Mouse (Mus musculus) WW6 (cell line): ENCODE data around the gene Ccdc42.

Source experiments
- DNase-seq: peaks from one replicate; pipeline ENCODE4 v3.0.0-alpha.2; 2013; ENCODE audit warnings: low read depth, low spot score

Gene Ccdc42

DNA sequence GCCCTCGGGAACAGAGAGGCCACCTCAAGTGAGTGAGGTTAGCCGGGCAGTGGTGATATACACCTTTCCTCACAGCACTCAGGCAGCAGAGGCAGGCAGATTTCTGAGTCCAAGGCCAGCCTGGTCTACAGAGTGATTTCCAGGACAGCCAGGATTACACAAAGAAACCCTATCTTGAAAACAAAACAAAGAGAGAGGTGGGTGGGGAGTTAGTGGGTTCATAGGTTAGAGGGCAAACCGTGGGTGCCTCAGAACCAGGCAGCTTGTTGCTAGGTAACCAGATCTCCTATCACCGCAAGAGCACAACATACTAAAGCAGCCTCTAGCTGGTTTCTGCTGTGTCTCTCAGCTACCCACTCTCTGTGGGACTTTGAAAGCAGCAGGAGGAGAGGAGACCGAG lies at the start of gene Ccdc42:
Gene Ccdc42 (plus strand): TSS at position 301 of the 400 bp plus-strand sequence.
- DNase-seq, result no peak

DNA sequence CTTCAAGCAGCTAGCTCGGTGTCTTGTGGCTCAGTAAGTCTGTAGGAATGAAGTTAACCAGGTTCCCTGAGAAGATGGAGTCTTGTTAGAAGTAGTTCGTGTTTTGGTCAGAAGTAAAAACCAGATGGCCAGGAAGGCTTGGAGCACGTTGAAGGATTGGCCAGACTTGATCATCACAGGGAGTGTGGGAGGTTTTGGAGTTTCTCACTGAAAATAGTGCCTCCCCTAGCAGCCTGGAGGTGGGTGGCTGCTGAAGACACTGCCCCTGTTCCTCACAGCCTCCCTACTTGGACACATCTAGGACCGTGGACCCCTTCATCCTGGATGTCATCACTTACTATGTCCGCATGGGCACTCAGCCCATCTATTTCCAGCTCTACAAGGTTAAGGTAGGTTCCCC lies 47.2 kb upstream of the Ccdc42 start:
- no peak for DNase-seq

GRCm38 (mm10) chr11:68544554-68544953 lies 42.3 kb upstream of the Ccdc42 start:
- DNase-seq, result no peak

DNA sequence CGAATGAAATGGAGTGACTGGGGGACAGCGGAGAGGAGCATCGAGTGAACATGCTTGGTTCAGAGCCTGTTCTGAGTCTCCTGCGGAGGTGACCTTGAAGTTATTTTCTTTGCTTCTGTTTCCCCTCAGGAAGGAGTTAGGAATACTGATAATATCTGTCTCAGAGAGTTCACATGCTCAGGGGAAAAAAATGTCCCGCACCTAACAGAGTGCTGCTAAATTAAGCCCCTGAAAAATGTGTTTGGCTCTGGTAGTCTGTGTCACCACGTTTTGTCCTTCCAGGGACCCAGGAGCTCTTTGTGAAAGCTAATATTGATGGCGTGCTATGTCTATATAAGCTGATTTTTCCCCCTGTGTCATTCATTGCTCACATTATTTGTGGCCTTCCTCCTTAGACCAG lies 41.6 kb upstream of the Ccdc42 start:
- no peak for DNase-seq

- DNase-seq, result no peak
Measured at GRCm38 (mm10) chr11:68545682-68546222, 41.1 kb upstream of the Ccdc42 start.

- DNase-seq, result no peak
Measured at GRCm38 (mm10) chr11:68547484-68547883, 39.3 kb upstream of the Ccdc42 start.

DNA sequence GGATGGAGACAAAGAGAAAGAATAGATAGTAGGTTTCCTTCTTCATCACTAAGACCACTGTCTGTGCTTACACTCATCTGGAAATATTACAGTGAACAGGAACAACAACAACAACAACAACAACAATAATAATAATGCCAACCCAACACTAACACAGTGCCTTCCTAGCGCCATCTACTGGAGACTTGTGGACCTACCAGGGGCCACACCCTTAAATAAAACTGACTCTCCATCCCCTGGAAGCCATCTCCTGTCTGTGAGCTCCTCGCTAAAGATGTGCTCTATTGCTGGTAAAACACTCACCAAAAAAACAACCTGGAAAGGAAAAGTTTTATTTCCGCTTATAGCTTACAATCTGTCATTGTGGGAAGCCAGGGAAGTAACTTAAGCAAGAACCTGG lies 37.2 kb upstream of the Ccdc42 start:
- no peak for DNase-seq

GRCm38 (mm10) chr11:68550358-68550757 lies 36.5 kb upstream of the Ccdc42 start:
- DNase-seq, result no peak

GRCm38 (mm10) chr11:68553981-68554471 lies 32.8 kb upstream of the Ccdc42 start:
- no peak for DNase-seq

DNA sequence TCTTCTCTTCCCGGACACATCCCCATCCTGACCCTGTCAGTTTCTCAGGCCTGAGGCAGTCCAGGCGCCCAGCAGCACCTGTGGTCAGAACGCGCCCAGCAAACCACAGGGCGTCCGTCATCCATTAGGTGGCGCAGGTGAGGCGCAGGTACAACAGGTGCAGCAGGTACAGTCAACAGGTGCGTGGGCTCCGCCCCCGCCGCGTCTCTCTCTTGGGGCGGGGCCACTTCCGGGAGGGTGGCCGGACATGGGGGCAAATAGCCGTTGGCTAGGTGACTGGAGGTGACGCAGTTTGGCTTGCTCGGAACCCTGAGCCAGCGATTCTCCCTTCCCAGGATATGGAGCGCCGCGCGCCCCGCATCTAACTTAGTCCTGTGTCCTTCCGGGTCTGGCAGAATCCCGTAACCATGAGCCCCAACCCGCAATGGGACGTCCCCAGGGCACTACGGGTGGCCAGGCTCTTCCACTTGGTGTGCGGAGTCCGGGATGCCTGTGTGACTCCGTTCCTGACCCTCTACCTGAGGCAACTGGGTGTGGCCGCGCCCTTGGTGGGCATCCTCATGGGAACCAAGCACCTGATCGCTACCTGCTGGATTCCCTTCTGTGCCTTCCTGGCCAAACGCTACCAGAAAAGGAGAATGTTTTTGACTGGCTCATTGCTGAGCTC lies 30.8 kb upstream of the Ccdc42 start, which contains the start of gene Mfsd6l:
Gene Mfsd6l (plus strand): TSS at position 269 of the 667 bp plus-strand sequence.
- DNase-seq, result no peak

DNA sequence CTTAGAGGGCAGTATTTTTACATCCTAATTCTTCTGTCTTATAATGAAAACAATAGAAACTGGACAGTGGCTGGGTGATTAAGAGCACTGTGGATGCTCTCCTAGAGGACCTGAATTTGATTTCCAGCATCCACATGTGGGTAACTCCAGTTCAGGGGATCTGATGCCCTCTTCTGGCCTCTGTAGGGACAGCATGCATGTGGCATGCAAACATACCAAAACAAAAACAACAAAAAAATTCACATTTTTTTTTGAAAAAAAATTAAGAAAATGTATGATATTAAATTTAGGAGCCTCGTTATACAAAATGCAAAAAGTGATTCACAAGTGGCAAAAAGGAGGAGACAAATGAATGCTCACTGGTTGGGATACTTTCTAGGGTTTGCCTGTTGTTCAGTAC lies 27.3 kb upstream of the Ccdc42 start:
- DNase-seq, result no peak

DNA sequence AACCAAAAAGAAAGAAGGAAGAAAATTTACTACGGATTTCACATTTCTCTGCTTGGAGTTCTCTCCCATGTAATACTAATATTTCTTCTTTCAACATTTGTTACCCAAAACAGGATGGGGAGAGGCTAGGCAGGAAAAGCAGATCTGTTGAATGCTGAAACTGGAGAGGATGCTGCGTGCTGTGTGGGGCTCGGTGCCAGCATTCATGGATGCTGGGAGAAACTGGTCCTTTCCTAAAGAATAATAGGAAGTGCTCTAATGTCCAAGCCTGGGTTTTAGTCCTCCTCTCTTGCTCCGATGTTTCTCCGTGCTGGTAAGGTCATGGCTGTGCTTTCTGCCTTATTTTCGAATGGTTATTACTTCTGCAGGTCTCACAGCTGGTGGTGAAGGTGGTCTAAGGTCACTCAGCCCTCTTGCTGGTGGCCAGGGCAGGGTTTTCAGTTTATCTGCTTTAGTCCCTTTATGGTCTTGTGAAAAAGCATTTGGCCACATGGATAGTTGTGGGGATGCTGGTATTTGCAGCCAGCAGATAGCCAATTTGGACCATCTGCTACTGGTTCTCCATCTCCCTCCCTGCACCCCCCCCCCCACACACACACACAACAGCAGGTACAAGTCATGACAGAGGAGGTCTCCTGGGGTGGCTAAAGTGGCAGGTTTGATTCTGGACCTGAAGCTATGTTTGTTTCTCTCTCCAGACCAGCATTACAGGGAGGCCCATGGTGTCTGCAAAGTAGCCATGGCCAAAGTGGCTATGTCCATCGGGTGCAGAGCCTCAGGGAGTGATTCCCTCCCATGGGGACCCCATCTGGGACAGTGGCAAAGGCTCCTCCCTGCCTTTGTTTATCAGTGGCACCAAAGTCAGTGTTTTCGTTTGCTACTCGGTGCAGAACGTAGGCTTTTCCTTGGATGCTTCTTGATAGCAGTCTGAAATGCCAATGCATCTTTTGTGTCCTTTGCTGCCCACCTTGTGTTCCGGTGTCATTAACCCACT lies 24.6 kb upstream of the Ccdc42 start:
- DNase-seq, result no peak

DNA sequence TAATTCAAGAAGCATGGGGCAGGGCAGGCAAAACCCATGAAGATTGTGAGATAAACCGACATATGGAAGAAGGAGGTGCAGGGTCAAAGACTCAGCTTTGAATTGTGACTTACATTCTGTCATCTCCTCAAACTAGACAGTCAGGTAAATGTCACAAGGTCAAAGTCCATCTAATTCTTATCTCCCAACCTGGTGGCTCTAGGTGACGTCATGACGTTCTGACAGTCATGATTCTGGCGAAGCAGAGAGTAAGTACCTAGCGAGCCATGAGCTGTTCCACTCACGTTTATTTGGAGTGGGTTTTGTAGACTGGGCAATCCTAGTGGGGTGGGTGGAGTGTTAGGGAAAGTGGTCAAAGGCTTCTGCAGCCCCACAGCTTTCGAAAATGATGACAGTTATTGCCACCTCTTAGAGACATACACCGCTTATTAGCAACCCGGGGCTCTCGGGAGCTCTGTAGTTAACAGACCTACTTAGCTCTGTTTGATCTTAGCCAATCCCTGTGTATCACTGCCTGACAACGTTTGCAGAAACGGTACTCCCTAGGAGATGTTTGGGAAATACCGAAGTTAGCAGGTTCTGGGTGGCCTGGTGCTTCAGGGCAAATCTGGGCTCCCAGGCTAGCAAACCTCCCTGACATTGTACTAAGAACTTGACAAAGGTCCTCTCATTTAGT lies 22.3 kb upstream of the Ccdc42 start:
- DNase-seq, result no peak

GRCm38 (mm10) chr11:68565032-68565429 lies 21.8 kb upstream of the Ccdc42 start:
- DNase-seq, result no peak

GRCm38 (mm10) chr11:68566447-68567059 lies 20.3 kb upstream of the Ccdc42 start:
- no peak for DNase-seq

DNA sequence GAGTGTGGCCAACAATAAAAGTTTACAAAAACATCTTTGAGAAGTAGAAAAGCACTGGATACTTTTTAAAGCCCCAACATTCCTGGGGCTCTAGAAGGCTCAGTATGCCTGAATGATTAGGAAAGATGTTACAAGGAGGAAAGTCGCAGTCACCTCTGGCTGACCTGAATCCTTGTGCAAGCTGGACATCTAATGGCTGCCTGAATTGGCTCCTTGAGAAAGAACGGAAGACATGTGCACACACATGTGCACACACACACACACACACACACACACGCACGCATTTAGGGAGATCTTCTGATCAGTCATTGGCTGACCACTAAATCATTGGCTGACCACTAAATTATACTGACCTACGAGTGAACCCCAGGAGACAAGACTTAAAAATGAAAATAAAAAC lies 16.0 kb upstream of the Ccdc42 start:
- no peak for DNase-seq

DNA sequence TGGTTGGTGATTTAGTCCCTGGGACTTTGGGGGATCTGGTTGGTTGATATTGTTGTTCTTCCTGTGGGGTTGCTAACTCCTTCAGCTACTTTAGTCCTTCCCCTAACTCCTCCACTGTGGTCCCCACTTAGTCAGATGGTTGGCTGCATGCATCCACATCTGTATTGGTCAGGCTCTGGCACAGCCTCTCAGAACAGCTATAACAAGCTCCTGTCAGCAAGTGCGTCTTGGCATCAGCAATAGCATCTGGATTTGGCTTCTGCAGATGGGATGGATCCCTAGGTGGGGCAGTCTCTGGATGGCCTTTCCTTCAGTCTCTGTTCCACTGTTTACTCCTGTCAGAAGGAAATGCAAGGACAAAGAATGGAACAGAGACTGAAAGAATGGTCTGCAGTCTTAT lies 9.7 kb upstream of the Ccdc42 start:
- no peak for DNase-seq

- DNase-seq, result no peak
Measured at GRCm38 (mm10) chr11:68579462-68579881, 7.3 kb upstream of the Ccdc42 start.

DNA sequence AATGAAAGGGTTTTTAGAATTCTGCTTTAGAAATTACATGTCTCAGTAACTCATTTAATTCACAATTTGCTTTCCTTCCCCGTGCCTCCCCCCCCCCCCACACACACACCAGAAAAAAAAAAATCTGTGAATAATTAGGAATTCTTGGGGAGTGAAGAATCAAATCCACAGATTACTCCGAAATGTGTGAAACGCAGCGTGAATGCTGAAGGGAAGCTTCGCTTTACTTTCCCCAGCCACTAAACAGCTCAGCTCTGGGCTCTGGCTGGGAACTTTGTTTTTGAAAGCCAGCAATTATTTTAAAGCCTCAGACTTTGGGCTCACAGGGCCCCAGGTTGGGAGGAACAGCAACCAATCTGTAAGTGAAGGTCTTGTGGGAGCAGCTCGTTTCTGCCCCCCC lies 6.3 kb upstream of the Ccdc42 start:
- no peak for DNase-seq

GRCm38 (mm10) chr11:68583225-68583624 lies 3.6 kb upstream of the Ccdc42 start:
- DNase-seq, result no peak

- no peak for DNase-seq
Measured at GRCm38 (mm10) chr11:68583906-68584480, 2.8 kb upstream of the Ccdc42 start.
